Mouse (Mus musculus) liver, embryonic 12.5 days (tissue): ENCODE results near the gene Rsrp1. TPM values are rescaled to one million over a fixed set of nuclear protein-coding genes. Genes with fewer than 3 reads are reported as not detected.

ENCODE experiments used
- polyA plus RNA-seq: library from polyadenylated mRNA; unstranded; fragments of >200 nt; fragmentation: Nextera tagmentation; extraction: Ambion mirVana; gene quantifications from 2 replicates; pipeline ENCODE4 v1.2.1, GENCODE M21; 2016

Gene Rsrp1
- polyA plus RNA-seq, 1 experiment from 2014 or later, result 310 TPM

Other genes with a start within 250 kb of the Rsrp1 start
- 3.2 and 3.5 TPM in 2 replicates for gene Man1c1, start 219.3 kb upstream of the Rsrp1 start, polyA plus RNA-seq
- gene Ldlrap1, start 155.6 kb upstream of the Rsrp1 start, polyA plus RNA-seq, result 26.4 and 28.2 TPM in 2 replicates
- 27.2 and 29.8 TPM in 2 replicates for gene Maco1, start 70.2 kb upstream of the Rsrp1 start, polyA plus RNA-seq
- gene Rhd, start 59.1 kb upstream of the Rsrp1 start, polyA plus RNA-seq, result 477 and 480 TPM in 2 replicates
- gene Tmem50a, start 8.6 kb upstream of the Rsrp1 start, polyA plus RNA-seq, result 94.2 and 94.9 TPM in 2 replicates
- 70.8 and 72.8 TPM in 2 replicates for gene Syf2, start 7.3 kb downstream of the Rsrp1 start, polyA plus RNA-seq
- 0.51 and 0.54 TPM in 2 replicates for gene Runx3, start 197.1 kb downstream of the Rsrp1 start, polyA plus RNA-seq